Mouse (Mus musculus): ENCODE results near the gene Bicdl1. TPM values are rescaled to one million over a fixed set of nuclear protein-coding genes. Genes with fewer than 3 reads are reported as not detected.

Bicdl1 gene
- polyA plus RNA-seq, 1 experiment from 2014 or later, result 4.9 TPM

GRCm38 (mm10) chr5:115710171-115710570, 21.2 kb downstream of the Bicdl1 start:
- H3K27me3 ChIP-seq (replicated peaks; ENCODE audit: control insufficient read depth, insufficient read depth, low read length), result no peaks in the 10 kb centered on the region
- H3K27ac ChIP-seq (ENCODE audit: low read depth, low read length), result no peak overlapping the region
- DNase-seq (ENCODE audit: low spot score) (no peak), ATAC-seq (replicated peaks; ENCODE audit: low FRiP score) (no peak)
- H3K9ac ChIP-seq (ENCODE audit: low read depth, low read length), result no peak overlapping the region
- WGBS, result 86% methylated on average over 4 of the region's 4 CpGs
- no peaks in the 10 kb centered on the region for H3K9me3 ChIP-seq (ENCODE audit: control insufficient read depth, low read length)
- no peak overlapping the region for H3K4me3 ChIP-seq (ENCODE audit: low read depth, low read length)
- no peaks in the 10 kb centered on the region for H3K36me3 ChIP-seq (ENCODE audit: control insufficient read depth, insufficient read depth, low read length)
- H3K4me2 ChIP-seq, result no peak overlapping the region
- no peaks in the 10 kb centered on the region for H3K4me1 ChIP-seq (replicated peaks; ENCODE audit: control insufficient read depth, insufficient read depth, low read length)

- DNase-seq (ENCODE audit: low spot score) (no peak), ATAC-seq (replicated peaks; ENCODE audit: low FRiP score) (no peak)
- Histone ChIP-seq H3K27ac (ENCODE audit: low read depth, low read length) (no peak overlapping the region), H3K9me3 (ENCODE audit: control insufficient read depth, low read length) (no peaks in the 10 kb centered on the region), H3K9ac (ENCODE audit: low read depth, low read length) (no peak overlapping the region), H3K4me1 (replicated peaks; ENCODE audit: control insufficient read depth, insufficient read depth, low read length) (no peaks in the 10 kb centered on the region), H3K36me3 (ENCODE audit: control insufficient read depth, insufficient read depth, low read length) (no peaks in the 10 kb centered on the region), H3K4me3 (ENCODE audit: low read depth, low read length) (no peak overlapping the region), H3K4me2 (no peak overlapping the region), H3K27me3 (replicated peaks; ENCODE audit: control insufficient read depth, insufficient read depth, low read length) (no peaks in the 10 kb centered on the region)
- 53% methylated on average over 3 of the region's 3 CpGs for WGBS
Observed at GRCm38 (mm10) chr5:115708930-115709329, 22.5 kb downstream of the Bicdl1 start.

- no peak overlapping the region for H3K9ac ChIP-seq (ENCODE audit: low read depth, low read length)
- H3K27ac ChIP-seq (ENCODE audit: low read depth, low read length), result no peak overlapping the region
- H3K4me1 ChIP-seq (replicated peaks; ENCODE audit: control insufficient read depth, insufficient read depth, low read length), result no peaks in the 10 kb centered on the region
- H3K4me2 ChIP-seq, result no peak overlapping the region
- no peaks in the 10 kb centered on the region for H3K9me3 ChIP-seq (ENCODE audit: control insufficient read depth, low read length)
- H3K36me3 ChIP-seq (ENCODE audit: control insufficient read depth, insufficient read depth, low read length), result no peaks in the 10 kb centered on the region
- WGBS, result 45% methylated on average over 3 of the region's 3 CpGs
- no peak overlapping the region for H3K4me3 ChIP-seq (ENCODE audit: low read depth, low read length)
- H3K27me3 ChIP-seq (replicated peaks; ENCODE audit: control insufficient read depth, insufficient read depth, low read length), result no peaks in the 10 kb centered on the region
- no peak for DNase-seq (ENCODE audit: low spot score)
- ATAC-seq (replicated peaks; ENCODE audit: low FRiP score), result no peak
Observed at GRCm38 (mm10) chr5:115701981-115702380, 29.4 kb downstream of the Bicdl1 start.

- no peaks in the 10 kb centered on the region for H3K9me3 ChIP-seq (ENCODE audit: control insufficient read depth, low read length)
- ATAC-seq (replicated peaks; ENCODE audit: low FRiP score), result no peak
- no peak overlapping the region for H3K9ac ChIP-seq (ENCODE audit: low read depth, low read length)
- no peak overlapping the region for H3K27ac ChIP-seq (ENCODE audit: low read depth, low read length)
- no peaks in the 10 kb centered on the region for H3K36me3 ChIP-seq (ENCODE audit: control insufficient read depth, insufficient read depth, low read length)
- H3K27me3 ChIP-seq (replicated peaks; ENCODE audit: control insufficient read depth, insufficient read depth, low read length), result no peaks in the 10 kb centered on the region
- WGBS, result 59% methylated on average over 4 of the region's 4 CpGs
- no peak overlapping the region for H3K4me2 ChIP-seq
- DNase-seq (ENCODE audit: low spot score), result no peak
- no peak overlapping the region for H3K4me3 ChIP-seq (ENCODE audit: low read depth, low read length)
- H3K4me1 ChIP-seq (replicated peaks; ENCODE audit: control insufficient read depth, insufficient read depth, low read length), result no peaks in the 10 kb centered on the region
Observed at GRCm38 (mm10) chr5:115701215-115701614, 30.2 kb downstream of the Bicdl1 start.

- H3K9ac ChIP-seq (ENCODE audit: low read depth, low read length), result no peak overlapping the region
- 67% methylated on average over 5 of the region's 5 CpGs for WGBS
- H3K9me3 ChIP-seq (ENCODE audit: control insufficient read depth, low read length), result no peaks in the 10 kb centered on the region
- H3K4me1 ChIP-seq (replicated peaks; ENCODE audit: control insufficient read depth, insufficient read depth, low read length), result no peaks in the 10 kb centered on the region
- H3K27ac ChIP-seq (ENCODE audit: low read depth, low read length), result no peak overlapping the region
- H3K27me3 ChIP-seq (replicated peaks; ENCODE audit: control insufficient read depth, insufficient read depth, low read length), result no peaks in the 10 kb centered on the region
- H3K36me3 ChIP-seq (ENCODE audit: control insufficient read depth, insufficient read depth, low read length), result no peaks in the 10 kb centered on the region
- H3K4me3 ChIP-seq (ENCODE audit: low read depth, low read length), result no peak overlapping the region
- ATAC-seq (replicated peaks; ENCODE audit: low FRiP score), result no peak
- H3K4me2 ChIP-seq, result no peak overlapping the region
- no peak for DNase-seq (ENCODE audit: low spot score)
Observed at GRCm38 (mm10) chr5:115696811-115697210, 34.6 kb downstream of the Bicdl1 start.

GRCm38 (mm10) chr5:115695191-115695770, 36.1 kb downstream of the Bicdl1 start:
- DNase-seq (ENCODE audit: low spot score) (no peak), ATAC-seq (replicated peaks; ENCODE audit: low FRiP score) (no peak)
- Histone ChIP-seq H3K4me1 (replicated peaks; ENCODE audit: control insufficient read depth, insufficient read depth, low read length) (no peaks in the 10 kb centered on the region), H3K27me3 (replicated peaks; ENCODE audit: control insufficient read depth, insufficient read depth, low read length) (no peaks in the 10 kb centered on the region), H3K9me3 (ENCODE audit: control insufficient read depth, low read length) (no peaks in the 10 kb centered on the region), H3K9ac (ENCODE audit: low read depth, low read length) (no peak overlapping the region), H3K4me3 (ENCODE audit: low read depth, low read length) (no peak overlapping the region), H3K4me2 (no peak overlapping the region), H3K36me3 (ENCODE audit: control insufficient read depth, insufficient read depth, low read length) (no peaks in the 10 kb centered on the region), H3K27ac (ENCODE audit: low read depth, low read length) (no peak overlapping the region)
- WGBS, result 77% methylated on average over 6 of the region's 6 CpGs

GRCm38 (mm10) chr5:115693271-115693670, 38.1 kb downstream of the Bicdl1 start:
- no peak overlapping the region for H3K4me3 ChIP-seq (ENCODE audit: low read depth, low read length)
- no peak overlapping the region for H3K9ac ChIP-seq (ENCODE audit: low read depth, low read length)
- WGBS, result 62% methylated on average over 3 of the region's 3 CpGs
- H3K27me3 ChIP-seq (replicated peaks; ENCODE audit: control insufficient read depth, insufficient read depth, low read length), result no peaks in the 10 kb centered on the region
- H3K36me3 ChIP-seq (ENCODE audit: control insufficient read depth, insufficient read depth, low read length), result no peaks in the 10 kb centered on the region
- ATAC-seq (replicated peaks; ENCODE audit: low FRiP score) (no peak), DNase-seq (ENCODE audit: low spot score) (no peak)
- H3K27ac ChIP-seq (ENCODE audit: low read depth, low read length), result no peak overlapping the region
- no peaks in the 10 kb centered on the region for H3K9me3 ChIP-seq (ENCODE audit: control insufficient read depth, low read length)
- no peaks in the 10 kb centered on the region for H3K4me1 ChIP-seq (replicated peaks; ENCODE audit: control insufficient read depth, insufficient read depth, low read length)
- H3K4me2 ChIP-seq, result no peak overlapping the region

- Histone ChIP-seq H3K27ac (ENCODE audit: low read depth, low read length) (no peak overlapping the region), H3K36me3 (ENCODE audit: control insufficient read depth, insufficient read depth, low read length) (no peaks in the 10 kb centered on the region), H3K4me1 (replicated peaks; ENCODE audit: control insufficient read depth, insufficient read depth, low read length) (no peaks in the 10 kb centered on the region; the same call in 1 of the 2 replicates), H3K4me3 (ENCODE audit: low read depth, low read length) (no peak overlapping the region), H3K9me3 (ENCODE audit: control insufficient read depth, low read length) (no peaks in the 10 kb centered on the region), H3K9ac (ENCODE audit: low read depth, low read length) (no peak overlapping the region), H3K4me2 (no peak overlapping the region), H3K27me3 (replicated peaks; ENCODE audit: control insufficient read depth, insufficient read depth, low read length) (no peaks in the 10 kb centered on the region)
- DNase-seq (ENCODE audit: low spot score) (no peak), ATAC-seq (replicated peaks; ENCODE audit: low FRiP score) (no peak)
- 63% methylated on average over 7 of the region's 7 CpGs for WGBS
Observed at GRCm38 (mm10) chr5:115686716-115687115, 44.7 kb downstream of the Bicdl1 start.

GRCm38 (mm10) chr5:115685126-115685525, 46.3 kb downstream of the Bicdl1 start:
- H3K36me3 ChIP-seq (ENCODE audit: control insufficient read depth, insufficient read depth, low read length), result no peaks in the 10 kb centered on the region
- WGBS, result 87% methylated on average over 10 of the region's 10 CpGs
- no peaks in the 10 kb centered on the region; the same call in 1 of the 2 replicates for H3K4me1 ChIP-seq (replicated peaks; ENCODE audit: control insufficient read depth, insufficient read depth, low read length)
- H3K9ac ChIP-seq (ENCODE audit: low read depth, low read length), result no peak overlapping the region
- no peak overlapping the region for H3K4me2 ChIP-seq
- H3K9me3 ChIP-seq (ENCODE audit: control insufficient read depth, low read length), result no peaks in the 10 kb centered on the region
- H3K27me3 ChIP-seq (replicated peaks; ENCODE audit: control insufficient read depth, insufficient read depth, low read length), result no peaks in the 10 kb centered on the region
- no peak overlapping the region for H3K4me3 ChIP-seq (ENCODE audit: low read depth, low read length)
- ATAC-seq (replicated peaks; ENCODE audit: low FRiP score), result no peak
- DNase-seq (ENCODE audit: low spot score), result no peak
- H3K27ac ChIP-seq (ENCODE audit: low read depth, low read length), result no peak overlapping the region
